Mouse (Mus musculus) mammary gland, adult 2 months (tissue): Measurements from ENCODE around the gene Usp15. TPM values are rescaled to one million over a fixed set of nuclear protein-coding genes. Genes with fewer than 3 reads are reported as not detected.

Source experiments
- polyA plus RNA-seq: library from polyadenylated mRNA; depleted of rRNA; stranded (reverse); fragments of >200 nt; gene quantifications from 2 replicates; pipeline ENCODE4 v1.2.3, GENCODE M21; 2012; ENCODE audit warnings: low replicate concordance; rRNA removed

Gene Usp15
- polyA plus RNA-seq: 3.2 and 13.3 TPM in 2 replicates

GRCm38 (mm10) chr10:123196835-123197559, at the start of gene Usp15:
Gene Usp15, minus strand, starts transcription at chr10:123196995.

GRCm38 (mm10) chr10:123076245-123077023, 120.4 kb downstream of the Usp15 start, which contains the start of gene Mon2:
Gene Mon2, minus strand, starts transcription at chr10:123076505.

Other genes with a start within 250 kb of the Usp15 start
- 56.4 and 62.4 TPM in 2 replicates for gene Mon2, start 120.5 kb downstream of the Usp15 start, polyA plus RNA-seq
- gene Fam19a2, start 67.0 kb upstream of the Usp15 start, polyA plus RNA-seq: 0.03 and 0.05 TPM in 2 replicates